Mouse (Mus musculus) thymus, postnatal 36 days (tissue): ENCODE data around the gene Nom1.
"Not testable (repeated sequence)": the region's sequence is repeated elsewhere in the genome, so short reads cannot be mapped to it uniquely, and the experiment has no call there.

Experiments used
- DNase-seq, 2 experiments: peaks; one replicate each; pipeline ENCODE4 v3.0.0; 2022; ENCODE audit warnings: mixed read lengths in 2 of 2

The Nom1 gene

DNA sequence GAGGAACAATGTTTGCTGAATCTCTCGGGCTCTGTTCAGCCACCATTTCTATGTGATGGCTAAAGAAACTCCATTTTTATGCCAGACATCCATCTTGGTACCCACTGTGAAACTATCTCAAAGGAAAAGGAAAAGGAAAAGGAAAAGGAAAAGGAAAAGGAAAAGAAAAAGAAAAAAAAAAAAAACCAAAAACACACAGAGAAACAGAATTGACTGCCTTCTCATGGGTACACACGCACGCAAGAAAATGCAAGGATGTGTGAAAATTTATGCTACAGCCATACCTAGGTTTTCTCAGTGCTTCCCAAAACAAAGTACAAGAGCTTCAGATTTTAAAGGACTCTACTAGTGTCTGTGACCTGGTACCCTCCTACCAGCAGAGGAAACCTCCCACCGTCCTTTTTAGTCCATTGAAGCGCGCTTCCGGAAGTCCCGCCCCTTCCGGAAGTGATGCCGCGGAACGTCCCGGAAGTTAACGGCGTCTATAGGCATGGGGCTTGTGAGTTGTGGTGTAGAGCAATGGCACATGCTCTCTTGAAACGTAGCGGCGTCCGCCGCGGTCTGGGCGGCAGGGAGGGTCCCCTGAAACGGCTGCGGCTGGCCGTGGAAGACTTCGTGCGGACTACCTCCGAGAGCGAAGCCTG lies at the start of gene Nom1:
Gene Nom1, plus strand, starts transcription at position 437 of the 644 bp plus-strand sequence.
- peak; percentile 90 for DNase-seq

DNA sequence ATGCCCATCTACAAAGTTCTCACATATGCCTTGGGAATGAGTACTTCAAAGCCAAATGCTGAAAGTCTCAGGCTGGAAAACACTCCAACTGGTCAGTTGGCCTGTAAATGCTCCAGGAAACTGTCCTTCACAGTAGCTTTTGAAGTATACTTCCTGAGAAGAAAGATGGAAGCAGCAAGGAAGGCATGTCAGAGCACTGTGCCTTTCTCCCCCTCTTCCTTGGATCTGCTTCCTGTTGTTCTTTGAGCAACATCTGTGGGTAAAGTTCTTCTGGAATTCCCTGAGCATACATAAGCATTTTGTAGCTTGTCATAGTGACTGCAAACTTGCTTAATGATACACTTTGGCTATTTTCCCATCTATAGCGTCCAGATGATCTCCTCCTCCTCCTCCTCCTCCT lies 46.9 kb upstream of the Nom1 start:
- DNase-seq, result no peak

DNA sequence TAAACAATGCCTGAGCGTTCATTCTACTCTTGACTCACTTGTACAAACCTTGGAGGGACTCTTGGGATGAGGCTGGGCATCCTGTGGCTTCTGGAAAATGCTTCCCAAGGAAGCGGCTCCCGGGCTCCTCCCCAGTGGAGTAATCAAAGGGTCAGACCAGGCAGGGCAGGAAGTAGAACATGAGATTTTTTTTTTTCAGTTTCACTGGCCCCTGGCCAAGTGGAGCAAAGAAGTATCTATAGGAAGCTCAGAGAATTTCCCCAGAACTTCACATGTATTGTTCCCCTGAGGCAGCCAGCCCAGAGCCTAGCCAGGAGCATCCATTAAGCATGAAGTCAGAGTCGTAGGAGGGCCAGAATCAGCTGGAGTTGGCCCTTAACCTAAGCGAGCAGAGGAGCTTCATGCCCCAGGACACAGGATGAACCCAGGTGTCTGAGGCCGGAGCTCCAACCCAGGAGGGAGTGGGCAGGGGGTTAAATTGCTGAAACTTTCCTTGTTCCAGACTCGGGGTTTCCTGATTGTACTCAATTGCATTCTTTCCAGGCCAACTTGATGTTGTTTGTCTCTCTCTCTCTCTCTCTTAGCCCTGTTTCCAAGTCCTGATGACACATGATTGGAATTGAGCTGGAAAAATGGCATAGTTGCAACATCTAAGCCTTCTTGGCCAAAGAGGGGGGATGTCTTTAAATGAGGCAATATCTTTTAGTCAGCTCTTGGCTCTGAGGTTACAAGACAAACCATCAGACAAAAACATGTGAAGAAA lies 46.1 kb upstream of the Nom1 start:
- DNase-seq, result no peak

DNA sequence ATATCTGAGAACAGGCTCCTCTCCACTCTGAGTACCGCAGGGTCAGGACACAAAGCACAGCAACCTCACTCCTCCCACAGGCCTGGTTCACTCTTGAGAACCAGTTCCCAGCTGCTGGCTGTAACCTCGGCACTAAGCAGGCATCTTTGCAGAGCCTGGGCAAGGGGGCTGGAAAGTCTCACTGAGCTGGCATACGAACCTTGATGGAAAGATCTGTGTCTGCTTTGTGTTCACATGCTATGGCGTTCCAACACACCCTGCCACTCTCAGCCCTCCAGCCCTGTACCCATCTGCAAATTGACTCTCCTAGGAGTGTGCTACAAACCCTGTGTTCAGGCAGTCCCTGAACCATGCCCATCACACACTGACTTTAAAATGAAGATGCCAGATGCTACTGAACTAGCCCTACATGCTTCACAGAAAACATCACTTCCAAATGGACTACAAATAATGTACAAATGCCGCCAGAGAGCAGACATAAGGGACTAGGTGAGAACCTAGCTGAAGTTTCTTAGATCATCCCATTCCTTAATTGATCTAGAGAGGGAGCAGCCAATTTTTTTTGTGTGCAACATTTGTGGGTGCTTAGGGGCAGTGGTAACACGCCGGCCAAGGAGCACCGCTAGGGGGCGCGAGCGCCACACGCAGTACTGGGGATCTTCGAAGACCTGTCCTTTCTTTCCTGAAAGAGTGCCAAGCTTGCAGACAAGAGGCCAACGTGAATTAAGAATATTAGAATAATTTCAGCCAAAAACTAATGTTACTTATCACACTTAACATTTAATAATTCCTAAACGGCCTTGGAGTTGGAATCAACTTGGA lies 45.3 kb upstream of the Nom1 start:
- peak; percentile 61 to 70 for DNase-seq

DNA sequence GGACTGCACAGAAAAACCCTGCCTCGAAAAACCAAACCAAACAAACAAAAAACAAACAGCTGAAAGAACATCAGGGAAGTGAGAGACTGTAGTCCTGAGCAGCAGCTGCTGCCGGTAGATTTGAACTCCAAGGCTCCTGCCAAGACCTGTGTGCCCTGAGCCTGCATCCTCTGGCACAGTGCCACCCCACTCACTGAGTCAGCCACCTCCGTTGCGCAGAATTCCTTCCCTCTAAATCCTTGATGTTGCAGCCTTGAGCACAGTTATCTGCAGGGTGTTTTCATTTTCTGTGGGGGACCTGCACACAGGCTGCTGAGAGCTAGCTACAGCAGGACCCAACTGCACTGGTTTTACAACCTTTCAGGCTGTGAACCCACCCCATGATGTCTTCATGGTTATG lies 36.0 kb upstream of the Nom1 start:
- DNase-seq, result no peak

DNA sequence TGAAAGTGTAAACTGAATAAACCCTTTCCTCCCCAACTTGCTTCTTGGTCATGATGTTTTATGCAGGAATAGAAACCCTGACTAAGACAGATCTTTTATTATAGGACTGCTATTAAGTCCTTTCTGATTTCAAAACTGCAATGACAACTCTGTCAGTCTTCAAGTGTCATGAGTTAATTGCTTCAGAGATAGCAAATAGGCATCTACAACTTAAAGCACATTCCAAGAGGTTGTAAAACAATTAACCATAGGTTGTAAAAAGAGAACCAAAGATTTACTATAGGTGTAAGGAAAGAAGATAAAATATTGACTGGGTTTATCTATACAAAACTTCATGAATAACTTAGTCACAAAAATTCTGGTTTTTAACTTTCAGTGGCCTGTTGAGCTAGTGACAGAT lies 23.6 kb upstream of the Nom1 start:
- no peak for DNase-seq

DNA sequence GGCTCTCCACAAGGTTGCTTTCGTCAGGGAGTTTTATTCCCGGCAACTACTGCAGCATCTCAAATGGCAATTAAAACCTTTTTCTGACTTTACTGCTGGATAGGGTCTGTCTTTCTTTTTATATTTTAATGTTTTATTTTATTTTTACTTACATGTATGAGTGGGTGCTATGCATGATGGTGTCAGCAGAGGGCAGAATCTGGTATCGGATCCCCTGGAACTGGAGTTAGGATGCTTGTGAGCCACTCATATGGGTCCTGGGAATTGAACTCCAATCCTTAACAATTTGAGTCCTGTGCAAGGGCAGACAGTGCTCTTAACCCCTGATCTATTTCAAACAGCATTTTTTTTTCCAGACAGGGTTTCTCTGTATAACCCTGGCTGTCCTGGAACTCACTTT lies 21.4 kb upstream of the Nom1 start:
- no peak for DNase-seq

DNA sequence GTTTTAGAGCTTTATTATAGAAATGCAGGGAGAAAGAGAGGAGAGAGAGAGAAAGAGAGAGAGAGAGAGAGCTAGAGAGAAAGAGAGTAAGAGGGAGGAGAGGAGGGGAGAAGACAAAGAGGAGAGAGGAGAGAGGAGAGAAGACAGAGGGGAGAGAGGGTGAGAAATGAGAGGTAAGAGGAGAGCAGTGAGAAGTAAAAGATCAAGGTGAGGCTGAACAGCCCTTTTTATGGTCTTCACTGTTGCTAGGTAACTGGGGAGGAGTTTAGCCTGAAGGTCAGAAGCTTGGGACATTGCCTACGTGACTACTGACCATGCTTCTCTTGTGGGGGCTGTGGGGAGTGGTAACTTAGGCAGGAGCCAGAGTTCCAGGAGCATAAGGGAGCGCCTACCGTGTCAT lies 11.1 kb upstream of the Nom1 start:
- not testable (repeated sequence) for DNase-seq

DNA sequence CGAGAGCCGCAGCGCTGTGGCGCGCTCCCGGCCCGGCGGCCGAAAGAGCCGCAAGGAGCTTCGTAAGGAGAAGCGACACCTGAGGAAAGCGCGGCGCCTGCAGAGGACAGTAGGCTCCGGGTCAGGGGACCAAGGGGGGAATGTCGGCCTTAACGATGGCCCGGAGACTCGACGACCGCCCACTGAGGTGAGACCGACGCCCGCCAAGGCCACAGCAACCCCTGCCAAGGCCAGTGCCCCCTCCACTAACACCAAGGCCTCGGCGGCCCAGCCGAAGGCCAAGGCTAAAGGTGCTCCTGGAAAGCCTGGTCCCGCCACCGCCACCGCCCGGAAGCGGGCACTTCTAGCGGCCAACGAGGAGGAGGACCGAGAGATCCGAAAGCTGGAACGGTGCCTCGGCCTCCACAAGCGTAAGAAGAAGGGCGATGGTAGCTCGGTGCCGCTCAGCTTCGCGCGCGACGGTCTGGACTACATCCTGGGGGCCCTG lies 451 bp downstream of the Nom1 start:
- DNase-seq, result peak in 1 of 2 experiments; percentile 33

DNA sequence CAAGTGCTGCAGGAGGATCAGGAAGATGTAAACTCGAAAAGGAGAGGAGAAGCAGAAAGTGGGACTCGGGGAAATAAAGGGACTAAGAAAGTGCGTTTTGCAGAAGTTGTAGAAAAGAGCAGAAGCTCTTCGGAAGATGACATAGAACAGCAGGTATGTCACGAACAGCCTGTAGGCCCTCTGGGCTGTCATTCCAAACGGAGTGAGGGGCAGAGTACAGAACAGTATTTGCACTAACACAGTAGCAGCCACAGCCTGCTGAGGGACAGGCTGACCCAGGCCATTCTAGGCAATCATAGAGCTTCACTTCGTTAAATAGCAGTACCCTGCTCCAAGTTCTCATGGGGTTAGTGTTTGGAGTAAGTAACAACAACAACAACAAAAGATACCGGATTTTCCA lies 1.0 kb downstream of the Nom1 start:
- no peak for DNase-seq

DNA sequence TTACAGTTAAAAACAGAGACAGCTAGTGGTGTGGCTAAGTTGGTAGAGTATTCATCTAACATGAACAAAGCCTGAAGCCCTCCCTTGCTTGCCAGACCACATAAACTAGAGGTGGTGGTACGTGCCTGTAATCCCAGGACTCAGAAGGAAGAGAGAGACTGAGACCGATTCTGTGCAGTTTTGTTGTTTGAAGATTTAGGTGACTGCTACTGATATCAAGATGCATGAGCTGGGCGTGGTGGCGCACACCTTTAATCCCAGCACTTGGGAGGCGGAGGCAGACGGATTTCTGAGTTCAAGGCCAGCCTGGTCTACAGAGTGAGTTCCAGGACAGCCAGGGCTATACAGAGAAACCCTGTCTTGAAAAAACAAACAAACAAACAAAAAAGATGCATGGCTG lies 2.3 kb downstream of the Nom1 start:
- not testable (repeated sequence) for DNase-seq

DNA sequence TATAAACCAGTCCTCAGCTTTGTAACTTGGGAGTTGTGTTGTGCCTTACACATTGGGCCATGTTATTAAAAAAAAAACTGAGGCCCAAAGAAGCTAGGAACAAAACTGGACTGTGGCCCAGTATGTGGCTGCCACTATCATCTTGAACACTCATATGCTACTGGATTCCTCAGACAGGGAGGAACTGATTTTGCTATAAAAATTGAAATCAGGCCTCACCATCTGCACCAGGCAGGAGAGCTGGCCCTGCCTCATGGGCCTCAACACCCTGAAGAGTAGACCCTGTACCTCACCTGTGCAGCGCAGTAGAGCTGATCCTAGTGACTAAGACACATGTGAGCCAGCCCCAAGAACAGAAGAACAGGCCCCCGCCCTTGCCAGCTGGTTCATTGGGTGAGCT lies 10.8 kb downstream of the Nom1 start:
- DNase-seq, result no peak

DNA sequence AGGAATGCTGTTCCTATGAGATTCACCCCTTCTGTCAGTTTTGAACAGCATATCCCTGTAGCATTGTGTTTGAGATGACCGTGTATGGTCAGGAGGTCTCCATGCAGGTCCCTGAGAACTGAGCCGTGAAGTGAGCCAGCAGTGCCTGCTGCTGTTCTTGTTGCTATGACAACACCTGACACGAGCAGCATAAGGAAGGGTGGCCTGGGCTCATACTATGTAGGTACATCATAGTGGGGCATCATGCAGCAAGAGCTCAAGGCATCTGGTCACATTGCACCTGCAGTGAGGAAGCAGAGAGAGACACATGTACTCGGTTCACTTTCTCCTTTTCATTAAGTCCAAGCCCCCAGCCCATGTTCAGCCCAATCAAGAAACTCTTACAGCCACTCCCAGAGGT lies 17.9 kb downstream of the Nom1 start:
- DNase-seq, result no peak

DNA sequence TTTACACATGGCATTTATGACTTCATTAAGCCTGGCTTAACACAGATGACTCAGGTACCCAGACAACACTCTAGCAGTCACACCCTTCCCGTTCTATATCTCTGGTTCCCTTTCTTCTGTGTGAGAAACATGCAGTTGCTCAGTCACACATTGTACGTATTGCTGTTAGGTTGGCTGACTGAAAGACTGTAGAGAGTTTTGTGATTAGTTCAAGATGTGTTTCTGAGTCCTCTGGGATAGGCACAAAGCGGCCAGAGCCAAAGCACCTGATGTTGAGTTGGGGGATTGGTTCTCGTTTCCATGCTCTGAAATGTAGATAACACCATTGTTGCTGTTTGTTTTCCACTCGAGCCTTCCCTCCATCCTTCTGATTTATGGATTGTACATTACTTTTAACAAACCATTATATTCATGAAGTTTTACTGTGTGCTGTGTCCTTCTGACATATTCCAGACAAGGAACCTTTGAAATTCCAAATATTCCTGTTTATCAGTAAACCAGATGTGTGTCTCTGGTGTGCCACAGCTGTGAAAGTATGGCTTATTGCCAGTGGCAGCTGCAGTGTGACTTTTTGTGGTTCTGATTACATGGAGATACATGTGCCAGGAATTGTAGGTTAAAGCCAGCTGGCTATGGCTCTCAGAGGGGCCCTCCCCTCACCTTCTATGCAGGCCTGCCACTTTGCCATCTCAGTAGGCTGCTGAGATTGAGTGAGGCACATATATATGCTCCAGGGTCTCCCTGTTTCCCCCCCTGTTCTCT lies 22.6 kb downstream of the Nom1 start:
- no peak for DNase-seq

DNA sequence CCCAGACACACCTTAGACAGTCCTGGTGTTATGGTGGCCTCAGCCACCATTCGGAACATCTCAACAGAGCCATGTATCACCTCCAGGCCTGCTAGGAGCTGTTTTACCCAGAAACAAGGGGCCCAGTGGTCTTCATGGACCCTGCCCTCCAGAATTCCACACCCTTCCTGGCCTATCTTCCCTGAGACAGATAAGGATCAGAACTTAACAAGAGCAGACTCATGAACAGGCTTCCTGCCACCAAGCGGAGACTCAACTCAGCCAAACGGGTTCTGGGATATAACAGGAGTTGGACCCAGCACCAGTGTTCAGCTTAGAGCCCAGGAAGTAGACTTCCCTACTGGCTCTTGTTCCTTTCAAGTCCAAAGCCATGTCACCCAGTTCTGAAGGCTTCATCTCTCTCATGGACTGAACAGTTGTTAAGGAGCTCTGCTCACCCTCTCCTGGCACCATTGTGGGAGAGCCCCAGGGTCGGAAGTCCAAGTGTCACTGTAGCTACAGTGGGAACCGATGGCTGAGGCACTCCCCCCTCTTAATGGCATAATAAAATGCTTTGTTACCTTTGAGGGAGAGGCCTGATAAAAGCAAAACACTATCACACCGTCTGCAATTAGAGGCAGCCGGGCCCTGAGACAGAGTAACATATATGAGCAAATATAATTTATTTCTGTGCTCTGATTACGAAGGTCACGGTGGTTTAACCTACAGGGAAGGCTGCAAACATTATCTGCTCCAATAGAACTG lies 28.7 kb downstream of the Nom1 start:
- DNase-seq, result no peak

DNA sequence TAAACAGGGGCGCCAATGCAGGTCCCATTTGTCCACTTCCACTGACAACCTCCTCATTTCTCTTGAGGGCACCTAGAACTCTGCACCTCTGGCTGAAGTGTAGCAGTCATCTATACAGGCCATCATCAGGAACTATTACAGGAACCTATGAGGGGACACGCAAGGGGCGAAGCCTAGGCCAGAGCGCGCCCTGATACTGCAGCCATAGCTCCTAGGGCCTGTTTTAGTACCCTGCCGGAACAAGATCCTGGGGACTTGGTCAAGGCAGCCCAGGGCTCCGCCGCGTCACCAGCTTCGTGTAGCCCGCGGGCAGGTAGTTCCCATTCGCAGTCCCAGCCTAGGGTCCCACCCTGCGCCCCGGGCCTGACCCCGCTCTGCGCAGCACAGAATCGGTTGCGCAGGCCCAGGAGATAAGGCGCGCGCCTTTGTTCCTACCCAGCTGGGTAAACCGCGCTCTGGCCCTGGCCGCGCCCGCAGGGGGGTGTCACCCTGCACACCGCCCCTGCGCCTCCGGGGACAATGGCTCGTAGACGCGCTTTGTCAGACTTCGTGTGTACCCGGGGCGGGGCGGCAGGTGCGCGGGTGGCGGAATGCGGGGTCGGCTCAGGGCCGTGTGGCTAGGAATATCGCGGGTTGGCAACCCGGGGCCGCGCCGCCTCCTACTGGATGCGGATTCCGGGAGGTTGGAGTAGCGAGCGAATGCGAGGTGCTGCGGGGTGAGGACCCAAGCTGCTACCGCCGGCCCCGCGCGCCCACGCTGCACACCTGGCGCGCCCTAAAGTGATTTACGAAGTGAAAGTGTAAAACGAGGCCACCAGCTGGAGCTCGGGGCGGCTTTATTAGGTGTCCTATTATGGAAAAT lies 33.3 kb downstream of the Nom1 start:
- DNase-seq, result peak; percentile 17 to 27

DNA sequence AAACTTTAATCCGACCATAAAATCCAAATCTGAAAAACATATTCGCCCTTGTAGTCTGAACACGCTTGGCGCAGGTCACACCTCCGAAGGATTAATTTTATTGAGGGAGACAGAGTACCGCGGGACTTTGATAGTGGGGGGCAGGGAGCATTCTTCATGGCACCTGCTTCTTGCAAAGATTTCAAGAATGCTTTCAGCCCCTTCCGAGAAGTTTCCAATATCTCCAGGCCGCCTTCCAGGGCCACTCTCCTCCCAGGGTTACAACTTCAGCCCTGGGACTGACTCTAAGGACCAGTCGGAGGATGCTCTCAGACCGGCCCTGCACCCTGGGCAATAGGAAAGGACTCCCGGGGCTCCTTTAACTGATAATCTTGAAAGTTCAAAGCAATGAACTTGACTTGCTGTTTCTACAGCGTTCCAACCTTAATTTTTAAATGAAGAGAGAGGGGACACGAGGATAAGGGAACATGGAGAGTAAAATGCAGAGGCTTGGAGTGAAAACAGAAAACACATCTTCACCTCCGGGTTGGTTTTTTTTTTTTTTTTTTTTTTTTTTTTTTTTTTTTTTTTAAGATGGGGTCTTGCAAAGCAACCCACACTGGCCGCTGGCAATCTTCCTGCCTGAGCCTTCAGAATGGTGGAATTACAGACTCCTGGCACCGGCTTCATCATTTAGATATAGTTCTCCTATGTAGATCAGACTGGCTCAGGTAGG lies 34.0 kb downstream of the Nom1 start:
- DNase-seq, result no peak

DNA sequence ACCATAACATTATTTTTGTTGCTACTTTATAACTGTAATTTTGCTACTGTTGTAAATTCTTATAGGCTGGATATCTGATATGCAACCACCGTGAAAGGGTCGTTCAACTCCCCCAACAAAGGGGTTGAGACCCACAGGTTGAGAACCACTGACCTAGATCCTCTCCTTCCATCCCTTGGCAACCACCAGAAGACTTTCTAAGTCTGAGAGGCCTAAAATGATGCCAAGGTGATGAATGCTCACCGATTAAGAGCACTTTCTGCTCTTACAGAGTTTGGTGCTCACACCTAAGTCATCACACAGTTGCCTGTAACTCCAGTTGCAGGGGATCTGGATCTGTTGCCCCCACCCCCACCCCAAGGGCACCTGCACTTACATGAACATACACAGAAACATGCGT lies 35.0 kb downstream of the Nom1 start:
- DNase-seq, result no peak

DNA sequence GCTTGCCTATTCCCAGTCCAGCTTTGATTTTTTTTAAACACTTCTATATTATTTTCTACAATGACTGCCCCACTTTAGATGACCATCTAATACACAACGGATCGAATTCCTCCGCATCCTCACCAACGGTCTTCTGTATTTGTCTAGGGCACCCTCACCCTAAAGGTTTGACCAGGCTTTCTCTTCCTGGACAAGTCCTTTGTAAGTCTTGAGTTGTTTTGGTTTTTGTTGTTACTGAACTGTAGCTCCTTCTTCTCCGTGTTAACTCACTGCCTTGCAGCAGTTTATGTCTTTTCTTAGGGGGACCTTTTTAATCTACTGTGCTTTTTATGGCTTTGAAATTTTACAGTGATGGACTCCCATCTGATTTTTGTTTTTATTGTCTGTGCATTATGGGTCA lies 35.8 kb downstream of the Nom1 start:
- DNase-seq, result no peak

DNA sequence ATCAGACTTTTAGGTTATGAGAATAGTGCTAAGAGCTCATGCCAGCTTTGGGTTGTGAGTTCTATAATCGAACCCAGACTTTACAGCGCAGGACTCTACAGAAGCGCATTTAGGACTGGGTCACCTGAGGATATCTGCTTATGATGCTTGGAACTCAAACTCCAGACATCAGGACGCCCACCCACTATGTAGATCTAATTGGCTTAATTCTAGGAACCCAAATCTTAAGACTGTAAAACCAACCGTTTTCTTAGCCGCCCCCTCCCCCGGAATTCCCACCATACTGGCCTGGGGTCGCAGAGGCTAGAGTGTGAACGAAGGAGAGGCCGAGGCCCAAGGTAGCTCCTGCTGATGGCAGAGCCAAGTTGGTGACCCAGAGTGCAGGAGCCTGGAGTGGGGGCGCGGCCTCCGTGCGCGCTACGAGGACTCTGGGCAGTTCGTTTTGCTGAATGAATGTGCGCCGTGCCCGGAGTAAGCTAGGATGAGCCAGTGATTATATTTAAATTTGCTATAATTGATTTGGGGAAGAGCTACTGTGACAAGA lies 36.5 kb downstream of the Nom1 start:
- DNase-seq, result no peak
